Mouse (Mus musculus): ENCODE data around the gene Ddx6.
"Not testable (repeated sequence)": the region's sequence is repeated elsewhere in the genome, so short reads cannot be mapped to it uniquely, and the experiment has no call there.

The Ddx6 gene

DNA sequence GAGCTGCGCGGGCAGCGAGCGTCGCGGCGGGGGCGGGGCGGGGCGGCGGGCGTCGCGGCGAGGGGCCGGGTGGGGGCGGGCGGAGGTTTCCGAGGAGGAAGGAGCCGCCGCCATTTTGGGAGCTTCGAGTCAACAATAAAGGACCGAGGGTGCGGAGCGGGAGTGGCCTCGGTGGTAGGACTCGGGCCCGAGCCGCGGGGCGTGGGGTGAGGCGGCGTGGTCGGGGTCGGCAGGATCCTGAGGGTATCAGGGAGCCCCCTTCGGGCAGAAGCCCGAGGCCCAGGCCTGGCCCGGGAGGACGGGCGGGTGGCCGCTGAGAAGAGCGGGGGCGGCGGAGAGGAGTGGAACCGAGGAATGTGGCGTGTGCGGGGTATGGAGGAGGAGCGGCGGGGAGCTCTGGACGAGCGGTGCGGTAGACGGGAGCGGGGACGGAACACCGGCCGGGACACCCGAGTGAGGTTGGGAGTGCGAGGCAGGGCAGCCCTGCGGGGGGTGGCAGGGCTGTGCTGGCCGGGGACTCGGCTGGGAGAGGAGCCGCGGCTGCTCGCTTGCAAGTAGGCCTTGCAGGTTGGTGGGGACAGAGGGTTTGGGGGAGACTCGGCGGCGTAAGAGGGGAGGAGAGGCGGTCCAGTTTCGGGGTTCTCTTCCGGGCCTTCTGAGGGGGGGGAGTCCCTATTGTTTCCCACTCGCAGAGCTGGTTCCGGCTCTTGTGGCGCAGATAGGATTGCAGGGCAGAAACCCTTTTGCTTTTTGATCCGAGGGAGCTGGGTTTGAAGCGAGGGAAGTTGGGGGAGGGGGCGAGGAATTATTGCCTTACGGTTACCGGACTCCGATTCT lies at the start of gene Ddx6:
Gene Ddx6 (plus strand): TSS at position 114 of the 837 bp plus-strand sequence.
- no peak for DNase-seq (ENCODE audit: low read depth, low spot score)

DNA sequence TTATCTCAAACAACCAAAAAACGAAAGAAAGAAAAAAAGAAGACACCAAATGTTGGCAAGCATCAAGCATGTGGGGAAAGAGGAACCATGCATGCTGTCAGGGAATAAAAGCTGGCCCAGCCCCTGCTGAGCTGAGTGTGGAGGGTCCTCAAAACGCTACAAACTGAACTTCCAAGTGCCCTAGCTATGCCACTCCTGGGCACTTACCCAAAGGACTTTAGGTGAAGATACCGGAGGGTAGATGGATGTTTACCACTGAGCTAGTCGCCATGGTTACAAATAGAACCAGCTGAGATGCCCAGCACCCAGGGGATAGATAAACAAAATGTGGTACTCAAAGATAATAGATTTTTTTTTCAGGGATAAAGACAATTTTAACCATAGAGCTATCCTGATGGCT lies 43.1 kb upstream of the Ddx6 start, which contains the start of gene Cxcr5:
Gene Cxcr5 (minus strand): TSS at position 281 of the 400 bp plus-strand sequence.
- DNase-seq (ENCODE audit: low read depth, low spot score): no peak

DNA sequence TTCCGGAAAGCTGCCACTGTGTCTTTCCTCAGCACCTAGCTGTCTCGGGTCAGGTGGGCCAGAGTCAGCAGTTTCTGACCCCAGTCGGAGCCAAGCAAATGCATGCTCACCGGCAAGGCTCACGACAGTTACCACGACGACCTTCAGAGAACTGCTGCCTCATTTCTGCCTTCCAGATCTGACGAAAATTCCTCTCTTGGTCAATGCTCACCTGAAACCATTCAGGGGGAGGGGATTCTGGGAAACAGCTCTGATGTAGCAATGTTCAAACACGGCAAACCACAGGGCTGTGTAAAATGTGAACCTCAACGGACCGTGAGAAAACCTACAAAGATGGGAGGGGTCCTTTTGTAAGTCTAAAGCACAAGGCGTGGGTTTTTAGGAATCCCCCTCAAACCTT lies 41.8 kb upstream of the Ddx6 start:
- DNase-seq (ENCODE audit: low read depth, low spot score): no peak

DNA sequence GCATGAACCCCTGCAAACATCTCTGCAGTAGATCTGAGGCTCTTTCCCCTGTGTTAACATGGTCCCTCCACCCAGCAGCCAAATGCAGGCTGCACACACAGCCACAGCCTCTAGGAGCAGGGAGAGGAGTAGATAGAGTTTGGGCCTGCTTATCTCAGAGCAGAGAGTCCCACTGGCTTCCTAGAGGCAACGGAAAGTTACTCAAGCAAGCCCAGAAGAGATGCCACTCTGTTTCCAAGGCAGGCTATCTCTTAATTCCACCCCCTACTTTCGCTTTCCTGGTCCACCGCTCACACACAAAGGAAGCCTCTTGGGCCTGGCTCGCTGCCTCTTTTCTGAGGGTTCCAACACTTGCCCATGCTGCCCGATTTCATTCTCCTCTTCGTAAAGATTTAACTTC lies 39.3 kb upstream of the Ddx6 start:
- no peak for DNase-seq (ENCODE audit: low read depth, low spot score)

DNA sequence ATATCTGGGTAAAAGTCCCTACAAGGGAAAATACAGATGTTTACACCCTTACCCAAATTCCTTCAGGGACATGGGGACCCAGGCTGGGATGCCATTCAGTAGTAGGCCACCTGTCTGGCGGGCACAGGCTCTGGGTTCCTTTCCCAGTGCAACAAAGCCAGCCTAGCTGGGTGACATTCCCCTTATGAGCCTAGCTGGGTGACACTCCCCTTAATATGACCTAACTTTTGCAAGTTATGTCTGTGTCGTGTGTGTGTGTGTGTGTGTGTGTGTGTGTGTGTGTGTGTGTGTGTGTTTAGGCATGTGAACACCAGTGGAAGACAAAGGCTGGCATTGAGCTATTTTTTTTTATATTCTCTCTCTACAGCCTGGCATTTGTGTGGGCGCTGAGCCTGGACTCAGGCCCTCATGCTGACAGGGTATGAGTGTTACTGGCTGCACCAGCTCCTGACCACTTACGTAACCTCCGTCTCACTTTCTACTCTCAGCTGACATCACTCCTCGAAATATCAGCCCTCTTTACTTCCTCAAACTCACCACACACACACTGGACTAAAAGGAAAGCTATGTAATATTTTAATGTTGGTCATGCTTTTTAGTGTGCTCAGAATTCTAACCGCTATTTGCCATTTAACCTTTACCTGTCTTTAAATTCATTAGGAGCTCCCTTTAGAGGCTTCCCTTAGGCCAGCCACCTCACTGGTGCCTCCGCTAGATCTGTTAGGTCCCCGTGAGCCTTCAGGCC lies 37.2 kb upstream of the Ddx6 start:
- no peak for DNase-seq (ENCODE audit: low read depth, low spot score)

- no peak for DNase-seq (ENCODE audit: low read depth, low spot score)
Measured at GRCm38 (mm10) chr9:44568083-44568455, 36.6 kb upstream of the Ddx6 start.

- no peak for DNase-seq (ENCODE audit: low read depth, low spot score)
Measured at GRCm38 (mm10) chr9:44570939-44571382, 33.7 kb upstream of the Ddx6 start.

GRCm38 (mm10) chr9:44573306-44573705 lies 31.4 kb upstream of the Ddx6 start:
- DNase-seq (ENCODE audit: low read depth, low spot score): no peak

GRCm38 (mm10) chr9:44575095-44575494 lies 29.6 kb upstream of the Ddx6 start:
- DNase-seq (ENCODE audit: low read depth, low spot score): no peak

DNA sequence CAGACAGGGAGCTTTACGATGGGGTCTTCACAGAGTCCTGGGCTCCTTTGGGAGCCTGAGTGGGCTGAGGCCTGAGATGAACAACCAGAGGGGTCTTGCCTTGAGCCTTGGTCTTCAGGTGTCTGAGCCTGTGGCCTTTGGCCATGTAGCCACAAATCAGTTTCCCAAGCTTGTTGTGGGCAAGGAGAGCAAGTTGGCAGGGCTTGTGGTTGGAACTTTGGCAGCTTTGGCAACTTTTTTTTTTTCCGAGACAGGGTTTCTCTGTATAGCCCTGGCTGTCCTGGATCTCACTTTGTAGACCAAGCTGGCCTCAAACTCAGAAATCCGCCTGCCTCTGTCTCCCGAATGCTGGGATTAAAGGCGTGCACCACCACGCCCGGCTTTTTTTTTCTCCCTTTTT lies 28.6 kb upstream of the Ddx6 start:
- DNase-seq (ENCODE audit: low read depth, low spot score): not testable (repeated sequence)

DNA sequence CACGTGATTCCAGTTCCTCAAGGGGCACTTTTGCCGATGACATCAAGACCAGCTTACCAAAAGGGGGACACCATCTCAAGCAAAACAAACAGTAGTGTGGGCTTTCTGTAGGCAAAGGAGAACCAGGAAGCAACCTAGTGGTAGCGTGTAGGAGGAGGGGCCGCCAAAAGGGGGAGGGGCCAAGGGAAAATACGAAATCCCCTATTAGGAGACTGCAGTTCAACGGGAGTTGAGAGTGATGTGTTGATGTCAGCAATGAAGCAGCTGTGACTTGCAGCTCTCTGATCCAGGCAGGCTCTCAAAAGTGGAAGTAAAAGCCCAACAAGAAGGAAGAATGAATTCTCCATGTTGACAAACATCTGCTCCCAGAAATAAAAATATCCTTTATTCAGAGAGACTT lies 25.3 kb upstream of the Ddx6 start:
- DNase-seq (ENCODE audit: low read depth, low spot score): no peak

DNA sequence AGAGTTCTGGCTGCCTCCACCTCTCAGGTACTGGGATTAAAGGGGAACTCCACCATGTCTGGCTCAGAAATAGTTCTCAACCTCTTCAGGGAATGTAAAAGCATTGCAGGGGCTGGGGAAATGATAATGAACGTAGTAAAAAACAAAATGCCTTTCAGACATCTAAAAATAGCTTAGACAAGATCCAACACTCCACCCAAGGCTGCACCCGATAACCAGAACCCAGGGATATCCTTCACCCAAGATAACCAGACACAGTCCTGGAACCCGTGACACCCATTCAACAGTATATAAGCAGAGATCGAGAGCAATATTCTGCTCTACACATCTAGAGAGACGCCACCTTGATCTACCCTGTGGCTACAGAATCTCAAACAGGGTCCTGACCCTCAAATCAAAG lies 24.6 kb upstream of the Ddx6 start:
- DNase-seq (ENCODE audit: low read depth, low spot score): no peak

GRCm38 (mm10) chr9:44581423-44581822 lies 23.3 kb upstream of the Ddx6 start:
- DNase-seq (ENCODE audit: low read depth, low spot score): no peak

DNA sequence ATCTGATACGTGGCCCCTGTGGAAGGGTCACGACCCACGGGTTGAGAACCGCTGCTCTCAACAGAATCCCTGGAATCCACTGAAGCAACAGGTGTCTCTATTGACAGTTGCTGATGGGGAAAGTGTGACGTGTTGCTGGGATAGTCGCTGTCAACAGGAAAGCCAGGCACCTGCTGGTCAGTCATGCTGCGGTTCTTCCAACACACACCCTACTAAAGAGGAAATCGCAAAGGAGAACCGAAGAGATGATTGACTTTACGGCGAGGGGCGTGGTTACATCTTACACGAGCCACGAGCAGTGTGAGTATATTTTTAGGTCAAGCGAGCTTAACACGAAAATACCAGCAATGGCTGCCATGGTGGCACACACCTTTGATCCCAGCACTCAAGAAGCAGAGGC lies 22.3 kb upstream of the Ddx6 start:
- DNase-seq (ENCODE audit: low read depth, low spot score): no peak

- no peak for DNase-seq (ENCODE audit: low read depth, low spot score)
Measured at GRCm38 (mm10) chr9:44586640-44587261, 17.9 kb upstream of the Ddx6 start.

GRCm38 (mm10) chr9:44587262-44588160 lies 17.2 kb upstream of the Ddx6 start:
- DNase-seq (ENCODE audit: low read depth, low spot score): no peak

DNA sequence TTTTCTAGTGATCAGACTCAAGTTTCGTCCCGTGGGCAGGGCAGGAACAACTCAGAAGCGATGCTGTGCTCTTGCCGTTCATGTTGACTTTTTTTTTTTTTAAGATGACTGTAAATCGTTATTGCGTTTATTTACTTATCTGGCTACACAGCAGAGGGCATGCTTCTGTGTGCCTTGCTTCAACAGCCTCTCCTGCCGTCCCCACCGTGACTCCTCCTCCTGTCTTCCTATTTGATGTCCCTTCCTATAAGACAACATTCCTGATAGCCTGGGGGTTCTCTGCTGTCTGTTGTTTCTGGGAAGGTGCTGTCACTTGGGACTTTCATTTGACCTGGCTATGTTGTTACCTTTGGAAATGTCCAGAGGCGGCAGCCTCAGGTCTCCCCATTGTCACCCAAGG lies 16.1 kb upstream of the Ddx6 start:
- no peak for DNase-seq (ENCODE audit: low read depth, low spot score)

GRCm38 (mm10) chr9:44589095-44589494 lies 15.6 kb upstream of the Ddx6 start:
- DNase-seq (ENCODE audit: low read depth, low spot score): no peak

DNA sequence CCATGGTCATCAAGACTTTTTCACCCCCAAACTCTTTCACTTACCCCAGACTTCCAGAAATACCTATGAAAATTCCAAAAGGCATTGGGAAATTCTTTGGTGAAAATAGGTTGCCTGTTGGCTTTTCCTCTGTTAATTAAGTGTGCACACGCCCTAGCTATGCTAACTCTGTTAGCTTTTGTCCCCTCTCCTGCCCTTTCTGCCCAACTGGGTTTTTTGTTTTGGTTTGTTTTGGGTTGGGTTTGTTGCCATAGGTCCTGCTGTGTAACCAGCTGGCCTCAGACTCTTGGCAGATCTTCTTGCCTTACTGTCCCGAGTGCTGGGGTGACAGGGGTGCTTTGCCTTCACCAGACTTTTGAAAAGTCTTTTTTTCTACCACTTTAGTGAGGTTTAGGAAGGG lies 13.7 kb upstream of the Ddx6 start:
- DNase-seq (ENCODE audit: low read depth, low spot score): no peak

- DNase-seq (ENCODE audit: low read depth, low spot score): no peak
Measured at GRCm38 (mm10) chr9:44591595-44592188, 13.0 kb upstream of the Ddx6 start.

DNA sequence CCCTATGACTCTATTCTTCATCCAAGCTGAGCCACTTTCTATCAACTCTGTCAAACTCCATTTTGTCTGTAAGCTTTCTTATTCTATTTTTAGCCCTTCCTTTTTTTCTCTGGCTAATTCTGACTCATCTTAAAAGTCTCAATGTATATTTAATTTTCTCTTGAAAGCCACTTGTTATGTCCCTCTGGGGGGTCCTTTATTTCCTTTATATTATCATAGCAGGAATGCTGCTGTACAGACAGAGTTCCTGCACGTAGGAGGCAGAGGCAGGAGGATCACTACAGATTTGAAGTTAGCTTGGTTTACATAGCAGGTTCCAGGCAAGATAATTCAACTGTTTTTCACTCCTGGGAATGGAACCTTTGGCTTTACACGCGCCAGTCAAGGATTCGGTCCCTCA lies 11.5 kb upstream of the Ddx6 start:
- no peak for DNase-seq (ENCODE audit: low read depth, low spot score)

Data from WW6 (cell line).